Mouse (Mus musculus): ENCODE results near the gene P2ry1. TPM values are rescaled to one million over a fixed set of nuclear protein-coding genes. Genes with fewer than 3 reads are reported as not detected.

P2ry1 gene
- 6.0 and 6.6 TPM in 2 replicates for polyA plus RNA-seq (2012; rRNA removed)

DNA sequence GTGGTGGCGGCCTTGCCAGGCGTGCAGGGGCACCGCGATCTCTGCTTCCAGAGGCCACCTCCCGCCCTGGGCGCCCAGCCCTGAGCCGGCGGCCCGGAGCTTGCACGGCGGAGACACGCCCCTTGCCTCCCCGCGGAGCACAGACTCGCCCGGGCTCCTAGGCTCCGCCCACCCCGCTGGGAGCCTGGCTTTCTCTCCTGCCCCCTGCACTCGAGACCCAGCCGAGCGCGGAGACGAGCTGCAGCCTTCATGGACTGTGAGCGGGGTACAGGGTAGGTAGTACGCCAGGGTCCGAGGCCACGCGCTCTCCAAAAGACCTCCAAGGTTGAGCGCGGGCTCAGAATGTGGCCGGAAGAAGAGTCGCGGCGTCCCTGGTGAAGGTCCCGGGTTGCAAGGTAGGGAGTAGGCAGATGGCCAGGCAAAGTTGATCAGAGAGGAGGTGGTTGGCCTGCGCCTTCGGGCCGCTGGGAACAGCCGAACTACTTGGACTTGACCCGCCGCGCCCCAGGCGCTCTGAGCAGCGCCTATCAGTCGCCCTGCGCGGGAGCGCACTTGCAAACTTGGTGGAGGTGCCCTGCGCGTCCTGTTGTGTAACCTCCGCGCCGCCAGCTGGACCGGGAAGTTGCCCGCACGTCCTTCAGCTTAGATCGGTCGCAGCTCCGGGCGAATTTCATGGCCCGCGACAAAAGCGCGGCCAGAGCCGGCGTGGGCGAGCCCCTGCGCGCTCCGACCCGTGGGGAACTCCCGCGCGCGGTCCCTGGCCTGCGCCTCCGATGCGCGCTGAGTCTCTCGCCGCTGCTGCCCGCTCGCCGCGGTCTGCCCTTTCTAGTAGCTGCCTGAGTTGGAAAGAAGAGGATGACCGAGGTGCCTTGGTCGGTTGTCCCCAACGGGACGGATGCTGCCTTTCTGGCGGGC, at the start of gene P2ry1:
Gene P2ry1, plus strand, starts transcription at position 209 of the 915 bp plus-strand sequence.

All from ovary, adult 2 months (tissue).